Mouse (Mus musculus): Measurements from ENCODE around the gene Creb3l4.

Creb3l4 gene

GRCm38 (mm10) chr3:90231507-90232333 is 11.6 kb downstream of the Creb3l4 start, which contains the start of gene Jtb:
TSS of gene Jtb (plus strand) at chr3:90231597.
- peak; percentile 95 for DNase-seq (ENCODE audit: low read depth, low spot score)

GRCm38 (mm10) chr3:90231075-90231474 is 12.2 kb downstream of the Creb3l4 start:
- no peak for DNase-seq (ENCODE audit: low read depth, low spot score)

DNA sequence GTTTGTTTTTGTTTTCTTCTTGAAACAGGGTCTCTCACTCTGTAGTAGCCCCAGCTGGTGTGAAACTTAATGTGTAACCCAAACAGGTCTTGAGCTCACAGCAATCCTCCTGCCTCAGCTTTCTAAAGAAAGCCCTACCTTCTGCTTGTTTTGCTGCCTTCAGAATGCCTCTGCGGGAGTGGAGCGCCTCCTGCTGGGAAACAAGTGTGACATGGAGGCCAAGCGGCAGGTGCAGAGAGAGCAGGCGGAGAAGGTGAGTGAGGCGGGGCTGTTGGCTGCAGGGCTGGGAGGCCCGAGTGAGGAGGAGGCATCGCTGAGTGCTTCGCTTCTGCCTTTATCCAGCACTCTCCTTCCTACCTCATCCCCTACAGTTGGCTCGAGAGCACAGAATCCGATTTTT is 19.0 kb downstream of the Creb3l4 start:
- DNase-seq (ENCODE audit: low read depth, low spot score): peak; percentile 31

- DNase-seq (ENCODE audit: low read depth, low spot score): no peak
Measured at GRCm38 (mm10) chr3:90222941-90223340, 20.4 kb downstream of the Creb3l4 start.

DNA sequence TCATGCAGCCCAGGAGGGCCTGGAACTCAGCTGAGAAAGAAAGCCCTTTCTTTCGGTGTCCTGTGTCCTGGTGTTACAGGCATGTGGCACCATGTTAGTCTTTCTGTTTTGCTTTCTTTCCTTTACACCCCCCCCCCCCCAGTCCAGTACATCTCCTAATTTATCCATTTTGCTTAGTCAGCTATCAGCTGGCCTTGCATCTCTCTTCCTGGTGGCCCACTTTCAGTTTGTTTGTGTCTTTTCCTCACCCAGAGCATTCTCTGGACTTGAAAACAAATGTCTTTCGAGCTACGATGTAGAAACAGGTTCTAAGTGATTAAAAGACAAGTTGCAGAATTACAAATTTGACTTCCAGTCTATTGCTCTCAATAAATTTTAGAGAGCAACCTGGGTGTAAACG is 20.9 kb downstream of the Creb3l4 start:
- DNase-seq (ENCODE audit: low read depth, low spot score): no peak

DNA sequence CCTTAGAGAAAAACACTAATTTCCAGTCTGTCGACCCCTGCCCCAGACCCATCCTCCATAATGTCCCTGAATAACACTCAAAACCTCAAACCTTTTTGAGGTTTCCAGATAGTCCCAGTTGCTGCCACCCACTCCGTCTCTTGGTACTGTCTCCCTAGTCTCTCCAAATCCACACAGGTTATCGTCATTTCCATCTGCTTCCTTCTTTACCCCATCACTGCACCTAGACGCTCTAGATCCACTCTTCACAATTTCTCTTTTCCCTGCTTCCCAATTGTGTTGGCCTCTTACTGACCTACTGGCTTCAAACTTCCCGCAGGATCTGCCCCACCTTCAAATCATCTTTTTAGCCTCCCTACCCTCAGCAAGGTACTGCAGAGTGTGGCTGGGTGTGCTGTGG is 22.2 kb downstream of the Creb3l4 start:
- no peak for DNase-seq (ENCODE audit: low read depth, low spot score)

DNA sequence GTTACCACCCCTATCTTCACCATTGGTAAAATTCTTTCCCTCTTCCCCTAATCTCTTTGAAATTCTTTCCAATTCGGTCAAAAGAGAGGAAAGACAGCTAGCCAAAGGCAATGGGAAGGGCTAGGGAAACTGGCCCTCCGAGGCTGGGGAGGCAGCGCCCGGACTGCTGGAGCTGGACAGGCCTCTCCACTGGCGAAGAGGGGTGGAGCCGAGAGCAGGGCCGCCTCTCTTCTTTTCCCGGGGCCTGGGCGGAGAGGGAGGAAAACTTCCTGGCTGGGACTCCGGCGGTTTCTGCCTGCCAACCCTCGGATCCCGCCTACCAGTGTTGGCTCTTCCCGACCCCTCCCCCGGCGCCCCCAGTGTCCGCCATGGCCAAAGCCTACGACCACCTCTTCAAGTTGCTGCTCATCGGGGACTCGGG is 22.8 kb downstream of the Creb3l4 start:
- DNase-seq (ENCODE audit: low read depth, low spot score): no peak

DNA sequence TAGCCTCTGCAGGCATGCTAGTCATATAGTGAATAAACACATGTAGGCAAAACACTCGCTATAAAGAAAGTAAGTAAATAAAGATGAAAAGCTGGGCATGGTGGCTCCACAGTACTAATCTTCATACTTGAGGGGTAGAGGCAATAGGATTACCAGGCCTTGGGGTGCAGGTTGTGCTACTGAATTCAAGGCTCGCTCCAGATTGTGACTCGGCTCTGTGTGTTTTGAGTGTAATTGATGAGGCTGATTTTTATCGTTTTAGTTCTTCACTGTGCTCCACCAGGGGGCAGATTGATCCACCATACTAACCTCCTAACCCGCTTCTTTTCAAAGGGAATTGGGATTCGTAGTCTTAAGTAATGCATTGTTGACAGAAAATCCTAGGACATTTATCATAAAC is 23.2 kb downstream of the Creb3l4 start:
- peak; percentile 84 for DNase-seq (ENCODE audit: low read depth, low spot score)

DNA sequence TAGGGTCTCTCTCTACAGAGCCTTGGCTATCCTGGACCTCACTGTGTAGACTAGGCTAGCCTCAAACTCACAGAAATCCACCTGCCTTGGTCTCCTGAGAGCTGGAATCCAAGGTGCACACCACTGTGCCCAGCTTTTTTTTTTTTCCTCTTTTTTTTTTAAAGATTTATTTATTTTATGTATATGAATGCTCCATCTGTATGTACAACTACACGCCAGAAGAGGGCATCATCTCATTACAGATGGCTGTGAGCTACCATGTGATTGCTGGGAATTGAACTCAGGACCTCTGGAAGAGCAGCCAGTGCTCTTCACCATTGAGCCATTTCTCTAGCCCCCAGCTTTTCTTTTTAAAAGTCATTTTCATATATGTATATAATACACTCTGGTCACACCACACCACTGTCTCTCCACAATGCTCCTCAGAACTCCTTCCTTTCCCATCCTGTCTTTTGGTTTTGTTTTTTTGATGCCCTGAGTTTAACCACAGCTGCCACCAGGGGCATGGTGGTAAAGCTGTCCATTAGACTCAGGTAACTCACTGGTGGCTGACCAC is 27.4 kb downstream of the Creb3l4 start:
- peak; percentile 56 for DNase-seq (ENCODE audit: low read depth, low spot score)

DNA sequence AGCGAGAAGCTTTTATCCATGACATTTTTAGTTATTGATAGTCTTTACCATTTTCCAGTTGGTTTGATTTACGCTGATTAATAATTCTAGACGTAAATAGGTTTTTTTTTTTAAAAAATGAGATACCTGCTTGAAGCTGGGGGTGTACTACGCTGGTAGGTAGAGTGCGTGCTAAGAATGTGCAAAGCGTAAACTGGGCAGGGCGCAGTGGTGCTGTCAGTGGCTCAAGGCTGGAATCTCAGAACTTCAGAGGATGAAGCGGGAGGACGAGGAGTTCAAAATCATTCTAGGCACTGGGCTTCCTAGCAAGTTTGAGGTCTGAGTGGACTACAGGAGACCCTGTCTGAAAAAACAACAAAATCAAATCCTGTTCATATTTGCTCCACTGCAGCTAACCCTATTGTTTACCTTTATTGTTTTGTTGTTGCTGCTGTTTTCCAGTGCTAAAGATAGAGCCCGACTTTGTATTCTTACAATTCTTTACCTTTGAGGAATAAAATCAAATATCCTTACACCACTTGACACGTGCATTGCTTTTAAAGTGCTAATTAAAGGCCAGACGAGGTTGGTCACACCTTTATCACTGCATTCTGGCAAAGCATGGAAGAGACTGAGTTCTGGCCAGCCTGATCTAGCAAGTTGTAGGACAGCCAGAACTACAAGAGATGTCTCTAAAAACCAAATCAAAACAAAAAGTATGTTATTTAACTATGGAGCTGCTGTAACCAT is 29.2 kb downstream of the Creb3l4 start:
- peak; percentile 20 for DNase-seq (ENCODE audit: low read depth, low spot score)

GRCm38 (mm10) chr3:90213377-90213866 is 29.9 kb downstream of the Creb3l4 start, which contains the start of the genes Rps27 and Rab13:
TSS of gene Rps27 (minus strand) at chr3:90213651.
TSS of gene Rab13 (plus strand) at chr3:90213695.
- peak; percentile 96 for DNase-seq (ENCODE audit: low read depth, low spot score)

DNA sequence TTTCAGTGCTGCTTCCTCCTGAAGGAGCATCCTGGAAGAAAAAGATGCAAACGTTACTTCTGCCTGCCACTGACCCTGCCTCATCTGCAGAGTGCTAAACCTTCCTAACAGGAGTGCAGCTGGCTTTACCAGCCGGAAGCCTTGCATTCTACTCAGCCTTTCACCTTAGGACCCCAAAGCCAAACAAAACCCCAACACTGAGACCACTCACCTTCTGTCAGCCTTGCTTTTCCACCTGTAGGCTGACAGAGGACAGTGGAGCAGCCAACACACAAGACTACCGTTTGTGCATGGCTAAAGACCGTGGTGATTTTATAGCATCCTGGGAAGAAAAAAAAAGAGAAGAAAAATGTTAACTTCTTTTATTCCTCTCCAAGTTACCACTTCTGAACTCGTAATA is 30.6 kb downstream of the Creb3l4 start:
- DNase-seq (ENCODE audit: low read depth, low spot score): peak; percentile 18

DNA sequence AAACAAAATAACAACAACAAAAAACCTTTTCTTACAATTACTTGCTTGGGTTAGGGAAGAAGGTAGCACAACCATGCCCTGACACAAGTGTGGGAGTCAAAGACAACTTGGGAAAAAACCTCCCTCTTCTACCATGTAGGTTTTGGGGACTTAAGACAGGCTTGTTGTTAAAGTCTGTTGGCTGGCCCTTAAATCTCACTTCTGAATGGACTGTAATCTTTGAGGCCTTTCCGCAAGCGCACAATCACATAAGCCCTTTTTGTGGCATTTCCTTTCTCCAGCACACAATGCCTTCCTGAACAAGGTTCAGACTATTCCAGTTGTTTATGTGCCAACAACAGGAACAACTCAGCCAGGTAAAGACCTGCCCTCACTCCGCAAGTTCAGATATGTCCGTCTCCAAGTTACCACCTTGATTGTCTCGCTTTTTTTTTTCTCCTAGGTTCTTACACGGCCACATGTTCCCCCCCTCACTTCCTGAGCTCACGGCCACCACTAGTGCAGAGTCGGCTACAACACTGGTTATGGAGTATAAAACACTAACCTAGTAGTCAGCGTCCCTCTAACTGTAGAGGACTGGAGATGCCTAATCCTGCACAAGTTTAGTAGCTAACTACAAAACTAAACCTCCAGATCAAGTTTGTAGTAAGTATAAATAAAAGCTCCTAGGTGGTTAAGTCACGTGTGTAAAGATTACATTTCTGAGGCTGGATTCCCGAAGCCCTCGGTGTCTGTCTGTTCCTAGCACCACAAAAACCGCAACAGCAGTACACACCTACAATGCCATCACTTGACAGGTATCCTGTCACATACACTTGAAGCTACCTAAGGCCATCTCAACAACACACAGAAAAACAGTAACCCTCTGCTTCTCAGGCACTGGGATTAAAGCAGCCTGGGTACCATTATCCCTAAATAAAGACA is 31.6 kb downstream of the Creb3l4 start:
- DNase-seq (ENCODE audit: low read depth, low spot score): peak; percentile 41

DNA sequence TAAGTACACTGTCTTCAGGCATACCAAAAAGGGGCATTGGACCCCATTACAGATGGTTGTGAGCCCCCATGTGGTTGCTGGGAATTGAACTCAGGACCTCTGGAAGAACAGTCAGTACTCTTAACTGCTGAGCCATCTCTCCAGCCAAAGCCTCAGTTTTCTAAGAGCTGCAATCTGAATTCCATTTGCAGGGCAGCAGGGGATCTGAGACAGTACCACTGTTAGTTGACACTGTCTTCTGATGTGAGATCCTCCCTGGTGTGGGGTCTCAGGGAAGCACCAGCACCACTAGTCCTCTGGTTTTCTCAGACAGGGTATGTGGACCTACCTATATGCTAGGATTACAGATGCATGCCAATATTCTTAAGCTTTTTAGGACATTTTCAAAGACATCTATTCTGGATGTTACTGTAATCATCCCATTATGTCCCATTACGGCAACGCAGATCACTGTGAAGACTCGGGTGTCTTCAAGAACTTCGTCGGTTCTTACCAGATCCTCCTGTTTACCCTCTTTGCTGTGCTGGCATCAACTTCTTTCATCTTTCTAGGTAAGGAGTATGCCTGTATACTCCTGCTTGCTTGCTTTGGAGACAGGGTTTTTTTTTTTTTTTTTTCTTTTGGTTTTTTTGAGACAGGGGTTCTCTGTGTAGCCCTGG is 33.3 kb downstream of the Creb3l4 start:
- DNase-seq (ENCODE audit: low read depth, low spot score): no peak

- no peak for DNase-seq (ENCODE audit: low read depth, low spot score)
Measured at GRCm38 (mm10) chr3:90208662-90209061, 34.6 kb downstream of the Creb3l4 start.

DNA sequence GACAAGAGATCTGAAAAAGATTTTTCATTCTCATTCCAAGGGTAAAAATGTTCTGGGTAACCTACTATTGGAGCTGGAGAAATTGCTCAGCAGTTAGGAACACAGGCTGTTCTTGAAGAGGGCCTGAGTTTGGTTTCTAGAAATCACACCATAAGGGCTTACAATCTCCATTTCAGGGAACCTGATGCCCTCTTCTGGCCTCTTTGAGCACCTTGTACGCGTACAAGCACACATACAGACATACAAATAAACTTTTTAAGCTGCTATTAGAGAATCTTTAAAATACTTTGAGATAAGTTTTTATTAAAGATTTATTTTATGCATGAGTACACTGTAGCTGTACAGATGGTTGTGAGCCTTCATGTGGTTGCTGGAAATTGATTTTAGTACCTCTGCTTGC is 38.7 kb downstream of the Creb3l4 start:
- no peak for DNase-seq (ENCODE audit: low read depth, low spot score)

GRCm38 (mm10) chr3:90203619-90204018 is 39.7 kb downstream of the Creb3l4 start:
- no peak for DNase-seq (ENCODE audit: low read depth, low spot score)

DNA sequence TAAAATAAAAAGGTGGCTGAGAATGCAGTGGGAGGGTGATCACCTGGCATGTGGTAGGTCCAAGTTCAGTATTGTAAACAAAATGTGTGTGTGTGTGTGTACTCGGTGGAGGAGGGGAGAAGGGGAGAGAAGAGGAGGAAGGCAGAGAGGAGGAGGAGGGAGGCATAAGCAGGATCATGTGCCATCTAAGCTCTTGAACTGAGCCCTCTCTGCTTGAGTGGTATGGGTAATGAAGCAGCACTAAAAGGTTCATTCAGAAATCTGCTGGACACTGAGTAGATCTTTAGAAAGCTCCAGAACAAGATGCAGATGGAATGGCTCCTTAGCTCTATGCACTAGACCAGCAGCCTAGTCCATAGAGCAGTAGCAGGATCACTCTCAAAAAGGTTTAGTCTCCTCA is 40.4 kb downstream of the Creb3l4 start:
- no peak for DNase-seq (ENCODE audit: low read depth, low spot score)

- DNase-seq (ENCODE audit: low read depth, low spot score): no peak
Measured at GRCm38 (mm10) chr3:90197548-90197947, 45.8 kb downstream of the Creb3l4 start.

DNA sequence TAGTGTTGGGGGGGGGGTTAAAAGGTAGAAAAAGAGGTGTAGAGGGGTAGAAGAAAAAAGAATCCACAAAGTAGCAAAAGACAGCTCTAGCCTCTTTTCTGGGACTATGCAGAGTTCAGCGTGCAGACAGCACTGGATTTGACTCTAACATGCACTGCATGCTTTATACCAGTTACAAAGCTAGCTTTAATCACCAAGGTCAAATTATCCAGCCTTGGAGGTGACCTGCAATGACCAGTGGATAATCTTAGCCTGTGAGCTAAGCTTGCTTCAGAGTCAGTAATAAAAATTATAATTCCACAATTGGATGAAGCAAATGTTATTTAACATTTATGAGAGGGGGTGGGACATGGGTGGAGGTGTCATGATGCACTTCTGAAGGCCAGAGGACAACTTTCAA is 47.7 kb downstream of the Creb3l4 start:
- DNase-seq (ENCODE audit: low read depth, low spot score): no peak

DNA sequence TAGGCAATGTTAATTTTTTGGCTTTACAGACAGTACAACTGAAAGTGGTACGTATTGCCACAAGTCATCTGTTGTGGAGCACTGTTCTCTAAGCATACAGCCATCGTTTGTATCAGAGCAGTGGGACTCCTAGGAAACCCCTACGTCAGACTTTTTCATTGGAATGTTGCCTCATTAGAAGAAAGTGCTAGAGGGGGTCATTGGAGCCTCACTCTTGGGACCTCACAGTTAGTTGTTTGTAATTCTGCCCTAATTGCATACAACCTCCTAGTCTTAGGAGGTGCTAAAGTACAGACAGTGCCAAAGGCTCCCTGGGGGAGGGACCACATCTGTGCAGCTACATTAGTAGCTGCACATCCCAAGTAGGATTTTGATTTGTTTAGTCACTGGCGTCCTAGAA is 48.6 kb downstream of the Creb3l4 start:
- no peak for DNase-seq (ENCODE audit: low read depth, low spot score)

Measured in CD4-positive, CD25-positive, alpha-beta regulatory T cell, adult 2 months (primary cell).